Mouse (Mus musculus): ENCODE results near the gene Phf21a. TPM values are rescaled to one million over a fixed set of nuclear protein-coding genes. Genes with fewer than 3 reads are reported as not detected.

Phf21a gene
- polyA plus RNA-seq, 1 experiment = 7.1 TPM

DNA sequence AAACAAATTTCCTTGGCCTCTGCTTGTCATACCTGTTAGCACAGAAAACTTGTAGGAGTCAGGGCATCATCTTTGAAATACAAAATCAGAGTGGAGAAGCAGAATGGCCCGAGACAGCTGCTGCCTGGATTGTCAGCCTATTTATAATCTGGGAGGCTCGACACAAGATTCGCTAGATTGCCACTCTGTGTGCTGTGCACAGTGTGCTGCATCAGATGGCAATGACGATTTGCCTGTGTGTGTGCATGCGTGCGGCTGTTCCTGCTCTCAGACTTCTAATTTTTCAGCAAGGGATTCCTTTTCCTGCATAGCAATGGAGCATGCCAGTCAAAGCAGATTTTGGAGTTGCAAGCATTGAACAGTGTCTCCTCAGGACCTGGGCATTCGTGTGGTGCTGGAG is 185.7 kb downstream of the Phf21a start:
- TF ChIP-seq GATA1 (IDR thresholded peaks at IDR 0.05; ENCODE audit: low read length) = no peak

DNA sequence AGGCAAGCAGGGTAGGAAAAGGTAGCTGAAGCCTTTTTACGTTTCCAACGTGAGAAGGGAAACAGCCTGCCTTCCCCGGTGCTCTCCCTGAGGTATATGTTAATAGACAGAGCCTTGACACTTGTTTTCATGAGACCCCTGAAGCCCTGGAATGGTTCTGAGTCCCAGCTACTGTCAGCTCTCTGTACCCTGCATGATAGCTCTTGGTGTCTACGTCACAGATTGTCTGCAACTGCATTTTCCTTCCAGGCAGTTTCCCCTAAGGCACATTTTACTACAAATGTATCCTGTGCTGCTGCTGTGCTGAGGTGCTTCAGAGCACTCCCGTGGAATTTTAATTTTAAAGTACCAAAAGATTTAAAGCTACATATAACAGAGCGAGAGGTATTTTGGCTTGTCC is 186.5 kb downstream of the Phf21a start:
- no peak for TF ChIP-seq GATA1 (IDR thresholded peaks at IDR 0.05; ENCODE audit: low read length)

- no peak for TF ChIP-seq GATA1 (IDR thresholded peaks at IDR 0.05; ENCODE audit: low read length)
Measured at GRCm38 (mm10) chr2:92285597-92285996, 192.7 kb downstream of the Phf21a start.

DNA sequence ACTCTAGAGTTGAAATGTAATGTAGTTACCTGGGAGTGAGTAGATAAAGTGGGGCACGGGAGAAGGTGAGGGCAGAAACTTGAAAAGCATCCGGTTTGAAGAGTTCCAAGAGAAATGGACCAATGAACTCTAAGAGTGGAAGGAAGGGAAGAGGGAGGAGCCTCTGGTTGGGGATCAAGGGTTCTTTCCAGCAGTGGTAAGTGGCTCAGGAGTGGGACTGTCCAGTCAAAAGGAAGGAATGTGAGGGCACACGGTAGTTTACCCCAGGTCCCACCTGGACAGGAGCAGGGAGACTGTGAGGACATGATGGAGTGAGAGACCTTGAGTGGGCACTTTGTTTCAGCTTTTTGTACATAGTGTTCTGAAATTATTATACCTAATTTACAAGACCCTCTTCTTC is 196.4 kb downstream of the Phf21a start:
- TF ChIP-seq GATA1 (IDR thresholded peaks at IDR 0.05; ENCODE audit: low read length) = no peak

GRCm38 (mm10) chr2:92291526-92291925 is 198.6 kb downstream of the Phf21a start:
- TF ChIP-seq GATA1 (IDR thresholded peaks at IDR 0.05; ENCODE audit: low read length) = no peak

DNA sequence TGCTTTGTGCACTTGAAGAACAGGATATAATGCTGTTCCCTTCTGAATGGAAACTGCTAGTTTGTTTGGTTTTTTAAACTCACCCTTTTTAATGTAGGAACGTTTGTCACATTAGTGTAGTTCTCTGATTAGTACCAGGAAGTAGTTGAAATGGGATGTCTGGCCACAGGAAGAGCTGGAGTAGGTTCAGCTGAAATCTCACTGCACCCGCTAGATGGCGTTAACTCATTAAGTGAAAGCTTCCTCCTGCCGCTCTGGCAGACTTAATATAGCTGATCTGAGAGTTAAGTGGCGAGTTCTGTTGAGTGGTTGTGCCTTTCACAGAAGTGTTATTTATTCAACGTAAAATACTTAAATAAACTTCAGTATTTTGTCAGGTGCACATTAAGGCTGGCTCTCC is 203.5 kb downstream of the Phf21a start:
- no peak for TF ChIP-seq GATA1 (IDR thresholded peaks at IDR 0.05; ENCODE audit: low read length)

- TF ChIP-seq GATA1 (IDR thresholded peaks at IDR 0.05; ENCODE audit: low read length) = no peak
Measured at GRCm38 (mm10) chr2:92299896-92300295, 207.0 kb downstream of the Phf21a start.

DNA sequence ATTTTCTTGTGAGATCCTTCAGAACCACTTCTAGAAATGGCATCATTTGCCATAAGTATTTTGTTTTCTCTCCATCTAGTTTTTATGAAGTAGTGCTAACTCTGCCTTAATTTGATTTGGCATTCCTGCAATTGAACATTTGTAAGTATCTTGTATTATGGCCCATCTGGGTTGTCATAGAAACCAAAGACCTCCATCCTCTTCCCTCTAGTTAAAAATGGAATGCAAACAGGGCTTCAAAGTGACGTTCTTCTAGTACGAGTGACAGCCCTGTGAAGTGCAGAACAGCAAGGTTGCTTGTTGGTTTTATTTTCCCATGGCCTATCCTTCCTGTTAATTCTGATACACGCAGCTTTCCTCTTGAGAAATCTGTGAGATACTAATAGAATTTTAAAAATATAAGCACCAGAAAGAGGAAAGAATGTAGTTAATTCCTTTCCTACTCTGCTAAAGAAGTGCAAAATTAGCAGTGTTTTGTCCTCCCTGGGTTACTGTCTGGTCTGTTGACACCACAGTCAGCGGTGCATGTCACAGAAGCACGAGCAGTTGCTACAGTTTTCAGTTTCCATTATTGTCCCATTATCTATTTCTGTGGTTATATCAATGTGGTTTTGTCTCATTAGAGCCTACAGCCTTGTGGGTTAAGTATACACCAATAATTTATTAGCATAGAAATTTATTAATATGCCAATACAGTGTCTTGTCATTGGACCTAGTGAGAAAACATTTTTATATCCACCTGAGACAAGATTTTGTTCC is 209.1 kb downstream of the Phf21a start:
- no peak for TF ChIP-seq GATA1 (IDR thresholded peaks at IDR 0.05; ENCODE audit: low read length)

GRCm38 (mm10) chr2:92312542-92312941 is 219.6 kb downstream of the Phf21a start:
- TF ChIP-seq GATA1 (IDR thresholded peaks at IDR 0.05; ENCODE audit: low read length) = no peak

DNA sequence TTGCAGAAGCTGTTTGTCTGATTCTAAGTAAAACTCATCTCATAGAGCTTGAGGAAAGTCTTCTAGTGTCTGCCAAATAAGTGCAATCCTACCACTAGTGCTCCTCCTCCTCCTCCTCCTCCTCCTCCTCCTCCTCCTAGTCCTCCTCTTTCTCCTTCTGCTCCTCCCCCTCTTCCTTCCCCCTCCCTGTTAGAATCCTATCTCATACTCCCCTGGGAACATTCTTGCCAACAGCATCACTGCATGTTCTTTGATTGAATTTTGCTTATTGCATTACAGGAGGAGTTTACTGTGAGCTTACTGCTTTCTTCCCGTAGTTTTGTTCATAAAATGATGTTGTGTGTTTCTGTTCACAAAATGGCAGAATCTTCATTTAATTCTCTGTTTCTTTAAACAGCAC is 221.1 kb downstream of the Phf21a start:
- no peak for TF ChIP-seq GATA1 (IDR thresholded peaks at IDR 0.05; ENCODE audit: low read length)

DNA sequence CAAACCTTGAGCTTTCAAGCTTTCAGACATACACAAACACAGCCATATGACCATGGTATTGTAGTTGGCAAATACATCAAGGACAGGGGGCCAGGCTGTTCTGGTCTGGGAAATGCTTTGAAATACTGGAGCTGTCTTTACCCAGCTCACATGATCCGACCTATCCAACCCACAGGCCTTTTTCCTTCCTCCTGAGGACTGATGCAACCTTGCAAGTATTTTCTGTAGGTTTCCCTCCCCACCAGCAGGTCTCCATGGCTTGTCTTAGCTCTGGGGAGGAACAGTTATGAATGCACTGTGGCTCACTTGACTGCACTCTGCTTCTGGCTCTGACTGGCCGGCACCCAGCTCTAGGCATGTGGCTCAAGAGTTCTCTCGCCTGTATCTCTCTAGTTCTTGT is 223.7 kb downstream of the Phf21a start:
- no peak for TF ChIP-seq GATA1 (IDR thresholded peaks at IDR 0.05; ENCODE audit: low read length)

DNA sequence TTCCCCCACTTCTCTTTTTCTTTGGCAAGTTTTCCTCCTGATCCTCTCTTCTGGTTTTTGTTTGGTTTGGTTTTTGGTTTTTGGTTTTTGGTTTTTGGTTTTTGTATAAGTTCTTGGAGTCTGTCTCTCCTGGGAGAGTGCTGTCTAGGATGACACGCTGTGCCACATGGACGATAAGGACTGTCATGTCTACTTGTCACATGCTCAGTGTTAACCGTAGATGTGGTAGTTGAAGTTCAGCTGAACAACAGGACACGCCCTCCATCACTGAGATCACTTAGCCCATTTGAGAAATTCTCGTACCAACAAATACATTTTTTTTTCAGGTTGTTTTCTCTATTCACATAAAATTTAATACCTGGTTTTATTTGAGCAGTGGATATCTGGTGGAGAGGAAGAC is 224.3 kb downstream of the Phf21a start:
- no peak for TF ChIP-seq GATA1 (IDR thresholded peaks at IDR 0.05; ENCODE audit: low read length)

- no peak for TF ChIP-seq GATA1 (IDR thresholded peaks at IDR 0.05; ENCODE audit: low read length)
Measured at GRCm38 (mm10) chr2:92322669-92323068, 229.8 kb downstream of the Phf21a start.

DNA sequence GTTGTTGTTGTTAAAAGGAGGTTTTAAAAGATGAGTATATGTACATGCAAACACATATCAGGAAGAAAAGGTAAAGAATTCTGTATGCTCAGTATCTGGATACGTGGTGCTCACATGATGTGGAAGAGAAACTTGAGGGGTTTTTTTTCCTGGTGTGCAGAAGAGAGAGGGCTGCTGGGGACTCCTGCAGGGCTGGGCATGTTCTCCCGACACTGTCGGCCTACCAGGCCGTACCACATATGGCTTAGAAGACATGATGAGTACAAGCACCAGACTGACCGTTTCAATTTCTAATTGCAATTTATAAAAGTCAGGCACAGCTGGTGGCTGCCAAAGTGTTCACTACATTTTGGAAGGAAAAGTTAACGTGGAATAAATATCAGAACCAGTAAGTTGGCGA is 232.8 kb downstream of the Phf21a start:
- no peak for TF ChIP-seq GATA1 (IDR thresholded peaks at IDR 0.05; ENCODE audit: low read length)

DNA sequence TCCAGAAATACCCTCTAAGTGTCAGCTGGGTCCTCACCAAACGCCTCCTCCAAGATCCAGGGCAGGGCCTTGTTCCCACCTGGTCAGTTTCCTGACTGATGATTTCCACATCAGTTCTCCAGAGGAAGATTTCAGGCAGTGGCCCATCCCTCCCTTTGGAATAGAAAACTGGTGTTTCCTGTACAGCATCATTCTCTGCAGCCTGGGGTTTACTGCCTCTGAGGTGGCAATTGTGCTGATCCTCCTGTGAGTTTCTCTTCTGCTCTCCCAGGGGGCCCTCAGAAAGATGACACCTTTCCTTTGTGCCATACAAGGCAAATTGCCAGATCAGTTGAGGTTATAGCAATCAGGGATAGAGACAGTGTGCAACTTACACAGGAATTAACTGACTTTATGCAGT is 233.3 kb downstream of the Phf21a start:
- TF ChIP-seq GATA1 (IDR thresholded peaks at IDR 0.05; ENCODE audit: low read length) = no peak

DNA sequence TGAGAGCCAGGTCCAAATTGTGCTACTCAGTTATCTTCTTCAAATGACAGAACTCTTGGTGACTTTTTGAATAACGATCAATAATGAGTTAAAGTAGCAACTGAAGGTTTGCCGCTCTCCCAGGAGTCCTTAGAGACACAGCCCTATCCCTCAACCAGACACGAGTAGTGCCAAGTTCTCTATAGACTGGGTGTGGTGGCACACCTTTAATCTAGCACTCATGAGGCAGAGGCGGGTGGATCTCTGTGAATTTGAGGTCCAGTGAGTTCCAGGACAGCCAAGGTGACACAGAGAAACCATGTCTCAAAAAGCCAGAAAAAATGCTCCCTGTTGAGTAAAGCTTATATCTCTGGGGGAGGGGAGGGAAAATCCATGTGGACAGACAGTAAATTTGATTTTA is 234.7 kb downstream of the Phf21a start:
- no peak for TF ChIP-seq GATA1 (IDR thresholded peaks at IDR 0.05; ENCODE audit: low read length)

DNA sequence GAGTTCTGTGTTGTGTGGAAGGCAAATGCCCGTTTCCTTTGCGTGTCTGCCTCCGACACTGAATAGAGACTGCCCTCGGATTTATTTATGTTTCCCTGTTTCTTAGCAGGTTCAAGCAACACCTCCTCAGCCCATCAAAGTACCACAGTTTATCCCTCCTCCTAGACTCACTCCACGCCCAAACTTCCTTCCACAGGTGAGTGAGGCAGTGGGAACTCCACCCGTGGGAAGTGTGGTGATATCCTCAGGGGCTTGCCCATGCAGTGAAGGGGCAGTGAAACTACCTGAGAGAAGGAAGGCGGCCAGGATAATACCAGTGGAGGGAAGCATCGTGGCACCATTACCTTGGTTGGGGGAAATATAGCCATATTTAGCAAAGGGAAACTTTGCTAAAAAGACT is 235.3 kb downstream of the Phf21a start:
- no peak for TF ChIP-seq GATA1 (IDR thresholded peaks at IDR 0.05; ENCODE audit: low read length)

DNA sequence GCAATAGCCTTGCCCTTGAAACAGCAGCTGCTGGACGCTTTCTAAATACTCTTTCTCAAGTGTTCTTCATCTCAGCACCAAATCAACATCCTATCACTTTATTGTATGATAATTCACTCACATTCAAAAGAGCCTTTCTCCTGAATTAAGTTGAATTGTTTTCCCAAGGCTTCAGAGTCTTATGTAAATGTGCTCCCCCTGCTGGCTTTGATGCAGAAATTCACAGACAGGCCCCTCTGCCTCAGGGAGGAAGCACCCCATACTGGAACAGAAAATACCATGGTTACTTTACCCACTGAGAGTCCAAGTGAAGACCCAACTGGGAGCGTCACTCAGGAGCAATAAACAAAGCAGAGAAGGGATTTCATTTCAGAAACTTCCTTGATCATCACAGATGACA is 237.9 kb downstream of the Phf21a start:
- TF ChIP-seq GATA1 (IDR thresholded peaks at IDR 0.05; ENCODE audit: low read length) = no peak
